Mouse (Mus musculus): ENCODE measurements at regions not wholly inside any gene's neighbourhood (a gene's known extent, or its start where the extent isn't known, plus 50 kb on each side); places are given as distances from the start of the nearest gene placed in this dataset.

GRCm38 (mm10) chr13:83444277-83444676, 59.6 kb upstream of the Mef2c start:
- H3K27ac ChIP-seq (ENCODE audit: insufficient read depth, low read length) = no peak overlapping the region
- H3K4me1 ChIP-seq (ENCODE audit: control insufficient read depth, insufficient read depth, low read length) = no peaks in the 10 kb centered on the region
- no peak overlapping the region for H3K4me3 ChIP-seq (ENCODE audit: insufficient read depth, low read length)
- TF ChIP-seq CTCF (IDR thresholded peaks at IDR 0.05; ENCODE audit: extremely low read depth, insufficient read depth, low read length) (no peak), POLR2A (IDR thresholded peaks at IDR 0.05; ENCODE audit: extremely low read depth, insufficient read depth, low read length) (no peak)

GRCm38 (mm10) chr13:83450820-83451219, 53.0 kb upstream of the Mef2c start:
- Histone ChIP-seq H3K27ac (ENCODE audit: insufficient read depth, low read length) (no peak overlapping the region), H3K4me3 (ENCODE audit: insufficient read depth, low read length) (no peak overlapping the region), H3K4me1 (ENCODE audit: control insufficient read depth, insufficient read depth, low read length) (no peaks in the 10 kb centered on the region)
- TF ChIP-seq POLR2A (IDR thresholded peaks at IDR 0.05; ENCODE audit: extremely low read depth, insufficient read depth, low read length) = no peak
- TF ChIP-seq CTCF (IDR thresholded peaks at IDR 0.05; ENCODE audit: extremely low read depth, insufficient read depth, low read length) = no peak

GRCm38 (mm10) chr13:83452987-83453386, 50.8 kb upstream of the Mef2c start:
- Histone ChIP-seq H3K4me3 (ENCODE audit: insufficient read depth, low read length) (no peak overlapping the region), H3K27ac (ENCODE audit: insufficient read depth, low read length) (no peak overlapping the region), H3K4me1 (ENCODE audit: control insufficient read depth, insufficient read depth, low read length) (no peaks in the 10 kb centered on the region)
- no peak for TF ChIP-seq CTCF (IDR thresholded peaks at IDR 0.05; ENCODE audit: extremely low read depth, insufficient read depth, low read length)
- TF ChIP-seq POLR2A (IDR thresholded peaks at IDR 0.05; ENCODE audit: extremely low read depth, insufficient read depth, low read length) = no peak

All from cortical plate, adult 2 months (tissue).